Comparison of ENCODE assay signal across 10 mouse cellular contexts in the genomic region with DNA sequence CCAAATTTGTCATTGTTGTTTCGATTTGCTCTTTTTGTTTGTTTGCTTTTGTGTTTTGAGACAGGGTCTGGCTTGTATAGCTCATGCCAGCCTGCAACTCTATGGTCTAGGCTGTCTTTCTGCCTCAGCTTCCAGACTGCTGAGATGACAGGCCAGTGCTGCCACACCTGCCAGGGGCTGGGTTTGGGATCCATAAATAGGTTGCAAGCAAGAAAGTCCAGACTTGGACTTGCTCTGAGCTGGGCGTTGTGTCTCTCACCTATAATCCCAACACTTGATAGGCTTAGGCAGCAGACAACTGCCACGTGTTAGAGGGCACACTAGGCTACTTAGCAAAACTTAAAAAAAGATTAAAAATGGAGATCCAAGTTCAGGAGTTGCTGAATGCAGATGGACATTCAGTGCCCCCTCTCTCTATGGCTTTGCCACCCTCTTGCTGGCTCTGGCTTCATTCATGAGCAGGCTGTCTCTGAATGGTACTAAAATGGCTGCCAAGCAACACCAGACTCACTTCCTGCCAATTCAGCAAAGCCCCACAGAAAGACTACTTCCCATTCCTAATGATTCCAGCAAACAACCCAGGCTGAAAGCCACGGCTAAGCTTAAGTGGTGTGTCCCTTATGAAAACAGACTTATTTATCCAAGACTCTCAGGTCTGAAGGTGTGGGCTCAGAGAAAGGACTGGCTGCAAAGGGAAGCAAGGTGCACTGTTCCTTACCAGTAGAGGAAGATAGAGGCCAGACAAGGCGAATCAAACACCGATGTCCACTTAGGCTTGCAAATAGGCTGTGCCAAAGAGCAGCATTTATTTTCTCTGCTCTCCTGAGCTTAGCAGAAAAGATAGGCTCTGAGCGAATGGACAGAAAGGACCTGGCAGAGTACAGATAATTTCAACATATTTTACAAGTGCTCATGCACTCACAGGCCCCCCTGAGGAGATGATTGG. TPM values are rescaled to one million over a fixed set of nuclear protein-coding genes. Genes with fewer than 3 reads are reported as not detected.
DNase-seq lines count a peak whose midpoint lies in the region; ATAC-seq and TF ChIP-seq lines count a peak whose summit lies in the region.
"Had no signal": no experiment of that assay in that cellular context is flagged by ENCODE, and none has a peak within 500 bp of the region (broad histone marks: within the 10 kb centered on the region; RNA-seq: fewer than 3 reads in every experiment).

No protein-coding gene starts in this region.

- no peak for TF ChIP-seq CTCF in kidney, adult 2 months (conservative IDR thresholded peaks at IDR 0.05; ENCODE audit: insufficient read depth, insufficient read length, low read depth, low read length)
- TF ChIP-seq CTCF in ES-Bruce4 (IDR thresholded peaks at IDR 0.05; ENCODE audit: low read depth, low read length), result no peak

- no peaks in the 10 kb centered on the region; the same call in 1 of the 2 replicates for H3K36me3 ChIP-seq in kidney, adult 2 months (ENCODE audit: control insufficient read depth, insufficient read depth, low read length)
- peaks cover 38% of the 10 kb centered on the region for H3K36me3 ChIP-seq in ES-Bruce4 (ENCODE audit: control insufficient read depth, insufficient read depth, low read length, poor library complexity, severe bottlenecking)
- H3K36me3 ChIP-seq in forebrain, embryonic 14.5 days (ENCODE audit: control insufficient read depth, insufficient read depth, low read length), result no peaks in the 10 kb centered on the region
- H3K36me3 ChIP-seq: limb, embryonic 13.5 days had no signal

- H3K27me3 ChIP-seq in kidney, adult 2 months (replicated peaks; ENCODE audit: control insufficient read depth, insufficient read depth, low read length), result no peaks in the 10 kb centered on the region
- H3K27me3 ChIP-seq in ES-Bruce4 (ENCODE audit: control insufficient read depth, insufficient read depth, low read length, poor library complexity, severe bottlenecking), result no peaks in the 10 kb centered on the region
- no peaks in the 10 kb centered on the region for H3K27me3 ChIP-seq in forebrain, embryonic 14.5 days (replicated peaks; ENCODE audit: control insufficient read depth, insufficient read depth, low read length)

- no peak for ATAC-seq in forebrain, embryonic 14.5 days
- ATAC-seq: forebrain, embryonic 13.5 days had no signal

- DNase-seq in kidney, adult 2 months, result peak; percentile 49
- DNase-seq in kidney, adult 8-10 months, result no peak
- peak; percentile 24 for DNase-seq in A20 (ENCODE audit: low read depth, low spot score)
- peak; percentile 53 for DNase-seq in gastrocnemius, postnatal 14 days
- no peak for DNase-seq in ovary, postnatal 36 days (ENCODE audit: low spot score)
- no peak for DNase-seq in forebrain, embryonic 14.5 days (ENCODE audit: low spot score)
- DNase-seq: kidney, postnatal 14 days had no signal

- peak overlapping the region; percentile 73 for H3K9ac ChIP-seq in ES-Bruce4 (ENCODE audit: low read depth, poor library complexity, severe bottlenecking)
- no peak overlapping the region for H3K9ac ChIP-seq in forebrain, embryonic 14.5 days (ENCODE audit: low read length)
- H3K9ac ChIP-seq: forebrain, embryonic 13.5 days; limb, embryonic 13.5 days had no signal

- H3K27ac ChIP-seq in kidney, adult 2 months (ENCODE audit: insufficient read depth, low read depth, low read length), result peak overlapping the region; percentile 34
- peak overlapping the region; percentile 88 for H3K27ac ChIP-seq in ES-Bruce4 (ENCODE audit: insufficient read depth, low read length)
- no peak overlapping the region for H3K27ac ChIP-seq in forebrain, embryonic 14.5 days (ENCODE audit: low read depth, low read length)
- H3K27ac ChIP-seq: forebrain, embryonic 13.5 days; limb, embryonic 13.5 days had no signal

- peaks cover 77% of the 10 kb centered on the region for H3K4me1 ChIP-seq in kidney, adult 2 months (ENCODE audit: control insufficient read depth, insufficient read depth, low read length)
- peaks cover 2% of the 10 kb centered on the region for H3K4me1 ChIP-seq in ES-Bruce4 (ENCODE audit: control insufficient read depth, insufficient read depth, low read length)
- no peaks in the 10 kb centered on the region for H3K4me1 ChIP-seq in forebrain, embryonic 14.5 days (ENCODE audit: control insufficient read depth, insufficient read depth, low read length)

- TF ChIP-seq EP300 in ES-Bruce4 (IDR thresholded peaks at IDR 0.05; ENCODE audit: insufficient read depth, low read depth, low read length), result no peak

- intact Hi-C loops in gastrocnemius, postnatal 14 days (cut with DNase I; ENCODE audit: low total_unique reads), result no loop called here

- TF ChIP-seq POLR2A in kidney, adult 2 months (IDR thresholded peaks at IDR 0.05; ENCODE audit: low read depth, low read length), result no peak
- TF ChIP-seq POLR2A in ES-Bruce4 (IDR thresholded peaks at IDR 0.05; ENCODE audit: insufficient read depth, low read length), result no peak

- 49% methylated on average over 7 of the region's 7 CpGs for WGBS in kidney, adult 2 months
- WGBS in forebrain, embryonic 14.5 days, result 84% methylated on average over 7 of the region's 7 CpGs

- no peaks in the 10 kb centered on the region for H3K9me3 ChIP-seq in ES-Bruce4 (replicated peaks; ENCODE audit: control insufficient read depth, insufficient read depth, low read length, poor library complexity, severe bottlenecking)
- H3K9me3 ChIP-seq in forebrain, embryonic 14.5 days (replicated peaks; ENCODE audit: control insufficient read depth, low read length), result no peaks in the 10 kb centered on the region
- H3K9me3 ChIP-seq: forebrain, embryonic 13.5 days; limb, embryonic 13.5 days had no signal

- no peak overlapping the region for H3K4me3 ChIP-seq in kidney, adult 2 months (ENCODE audit: insufficient read depth, low read depth, low read length)
- peak overlapping the region; percentile 39 for H3K4me3 ChIP-seq in ES-Bruce4 (ENCODE audit: low read depth, low read length)
- no peak overlapping the region for H3K4me3 ChIP-seq in forebrain, embryonic 14.5 days (ENCODE audit: low read depth, low read length)
- H3K4me3 ChIP-seq: forebrain, embryonic 13.5 days; limb, embryonic 13.5 days had no signal

- H3K4me2 ChIP-seq in forebrain, embryonic 14.5 days (ENCODE audit: low read length), result no peak overlapping the region
- H3K4me2 ChIP-seq: forebrain, embryonic 13.5 days; limb, embryonic 13.5 days had no signal

RNA-seq across cellular contexts. Expression of a gene that starts 8.7 kb away (rescaled TPM):
- 59.3 and 62.3 TPM in 2 replicates for polyA plus RNA-seq in kidney, adult 2 months (2012; rRNA removed)
- polyA plus RNA-seq in ES-Bruce4 (2011; ENCODE audit: insufficient read depth, insufficient read length, low read depth, missing spikeins), result 73.8 and 77.1 TPM in 2 replicates
- total RNA-seq in gastrocnemius, postnatal 14 days (2021), result 100 to 1,000 TPM in 1 of 2 experiments, 10 to 100 TPM in 1; 80.5 to 128 TPM
- 0.97 and 1.1 TPM in 2 replicates for polyA plus RNA-seq in forebrain, embryonic 14.5 days (2014; fragmentation: Nextera tagmentation; extraction: Ambion mirVana)

Comparison
In these comparisons a context has a peak if more than half of its experiments do, and no peak if none do; other contexts are left out.
1. DNase-seq: peak in kidney, adult 2 months (single experiment), A20 (single experiment) and gastrocnemius, postnatal 14 days (single experiment); none in kidney, adult 8-10 months (0 of 2), ovary, postnatal 36 days (single experiment) and forebrain, embryonic 14.5 days (single experiment).
2. RNA of a gene that starts 8.7 kb away (polyA plus RNA-seq): 73.8 to 77.1 TPM in ES-Bruce4 and 59.3 to 62.3 TPM in kidney, adult 2 months; 0.97 to 1.1 TPM in forebrain, embryonic 14.5 days; every median in the first group is over 10 times any median in the second.